Mouse (Mus musculus): Measurements from ENCODE around the gene Chrnb1. TPM values are rescaled to one million over a fixed set of nuclear protein-coding genes. Genes with fewer than 3 reads are reported as not detected.

Chrnb1 gene
- polyA plus RNA-seq (2015; fragmentation: Nextera tagmentation; extraction: Ambion mirVana), result 5.3 and 10.3 TPM in 2 replicates

DNA sequence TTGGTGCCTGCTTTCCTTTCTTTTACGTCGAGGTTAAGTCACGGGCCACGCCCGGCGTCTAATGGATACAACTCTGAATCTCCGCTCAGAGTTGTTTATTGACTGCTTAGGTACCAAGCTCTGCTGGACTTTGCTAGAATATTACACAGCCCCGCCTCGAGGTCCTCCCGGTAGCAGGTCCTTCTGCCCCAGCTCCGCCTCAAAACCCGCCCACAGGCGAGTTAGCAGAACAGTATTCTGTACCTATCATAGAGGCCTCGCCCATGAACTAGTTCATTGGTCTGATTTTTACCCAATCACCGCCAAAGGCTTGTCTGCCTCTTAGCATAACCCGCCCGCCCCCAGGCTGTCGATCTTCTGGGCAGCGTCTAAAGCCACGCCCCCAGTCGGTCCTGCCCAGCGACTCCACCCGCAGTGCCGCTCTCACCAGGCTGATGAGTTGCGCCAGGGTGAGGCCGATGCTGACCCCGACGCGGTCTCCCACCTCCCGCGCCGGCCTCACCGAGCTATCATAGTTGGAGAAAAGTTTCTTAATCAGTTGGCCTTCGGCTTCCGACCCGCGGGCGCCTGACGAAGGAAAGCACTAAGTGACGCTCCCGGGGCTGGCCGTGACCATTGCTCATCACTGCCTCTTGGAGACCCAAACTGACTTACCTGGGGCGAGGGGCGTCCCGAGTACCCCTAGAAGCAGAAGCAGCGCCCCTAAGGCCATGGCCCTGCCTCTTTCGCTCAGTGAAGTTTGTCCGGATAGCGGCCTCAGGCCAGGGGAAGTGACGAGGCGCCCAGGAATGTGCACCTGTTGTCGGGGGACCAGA, at the start of gene Chrnb1:
Chrnb1 (minus strand) TSS at position 776 of the 815 bp plus-strand sequence.
- ATAC-seq (ENCODE audit: insufficient read depth, low FRiP score), result peak; percentile 97
- H3K4me1 ChIP-seq (ENCODE audit: control insufficient read depth, insufficient read depth, low read length), result peaks cover 14% of the 10 kb centered on the region
- peak within 1 kb of the TSS; percentile 61 for H3K9ac ChIP-seq (ENCODE audit: low read length)
- H3K27me3 ChIP-seq (ENCODE audit: control insufficient read depth, insufficient read depth, low read length), result no peaks in the 10 kb centered on the region
- no peak within 1 kb of the TSS for H3K27ac ChIP-seq (ENCODE audit: low read length)
- H3K4me2 ChIP-seq (ENCODE audit: low read depth, low read length), result peak within 1 kb of the TSS; percentile 80
- peak within 1 kb of the TSS; percentile 52 for H3K4me3 ChIP-seq (replicated peaks; ENCODE audit: low read length)
- no peaks in the 10 kb centered on the region for H3K9me3 ChIP-seq (replicated peaks; ENCODE audit: control insufficient read depth, low read length)
- 2% methylated on average over 52 of the region's 52 CpGs for WGBS
- H3K36me3 ChIP-seq (ENCODE audit: control insufficient read depth, insufficient read depth, low read length), result no peaks in the 10 kb centered on the region

DNA sequence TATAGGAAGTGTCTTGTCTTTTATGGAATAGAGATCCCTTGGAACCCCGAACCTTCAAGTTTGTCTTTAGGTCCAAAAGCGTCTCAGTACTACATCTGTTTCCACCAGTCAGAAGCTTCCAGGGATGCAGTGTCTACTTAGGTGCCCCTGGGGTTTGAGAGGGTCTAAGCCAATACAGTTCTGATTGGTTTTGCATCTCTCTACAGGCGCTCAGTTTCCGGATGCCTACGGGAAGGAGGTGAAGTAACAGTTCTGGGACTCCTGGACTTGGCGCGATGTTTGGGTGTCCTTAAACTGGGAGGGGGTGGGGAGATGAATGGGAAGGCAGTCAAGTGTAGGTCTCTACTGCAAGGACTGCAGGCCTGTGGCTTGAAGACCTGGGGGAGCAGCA, 43.0 kb upstream of the Chrnb1 start:
- no peak for ATAC-seq (ENCODE audit: insufficient read depth, low FRiP score)
- peak overlapping the region; percentile 89 for H3K4me2 ChIP-seq (ENCODE audit: low read depth, low read length)
- no peaks in the 10 kb centered on the region for H3K9me3 ChIP-seq (replicated peaks; ENCODE audit: control insufficient read depth, low read length)
- no peaks in the 10 kb centered on the region for H3K27me3 ChIP-seq (ENCODE audit: control insufficient read depth, insufficient read depth, low read length)
- H3K4me3 ChIP-seq (replicated peaks; ENCODE audit: low read length), result peak overlapping the region; percentile 66
- no peaks in the 10 kb centered on the region for H3K36me3 ChIP-seq (ENCODE audit: control insufficient read depth, insufficient read depth, low read length)
- peak overlapping the region; percentile 82 for H3K9ac ChIP-seq (ENCODE audit: low read length)
- WGBS, result under 1% methylated on average over 7 of the region's 7 CpGs
- H3K27ac ChIP-seq (ENCODE audit: low read length), result peak overlapping the region; percentile 84
- H3K4me1 ChIP-seq (ENCODE audit: control insufficient read depth, insufficient read depth, low read length), result peaks cover 29% of the 10 kb centered on the region

DNA sequence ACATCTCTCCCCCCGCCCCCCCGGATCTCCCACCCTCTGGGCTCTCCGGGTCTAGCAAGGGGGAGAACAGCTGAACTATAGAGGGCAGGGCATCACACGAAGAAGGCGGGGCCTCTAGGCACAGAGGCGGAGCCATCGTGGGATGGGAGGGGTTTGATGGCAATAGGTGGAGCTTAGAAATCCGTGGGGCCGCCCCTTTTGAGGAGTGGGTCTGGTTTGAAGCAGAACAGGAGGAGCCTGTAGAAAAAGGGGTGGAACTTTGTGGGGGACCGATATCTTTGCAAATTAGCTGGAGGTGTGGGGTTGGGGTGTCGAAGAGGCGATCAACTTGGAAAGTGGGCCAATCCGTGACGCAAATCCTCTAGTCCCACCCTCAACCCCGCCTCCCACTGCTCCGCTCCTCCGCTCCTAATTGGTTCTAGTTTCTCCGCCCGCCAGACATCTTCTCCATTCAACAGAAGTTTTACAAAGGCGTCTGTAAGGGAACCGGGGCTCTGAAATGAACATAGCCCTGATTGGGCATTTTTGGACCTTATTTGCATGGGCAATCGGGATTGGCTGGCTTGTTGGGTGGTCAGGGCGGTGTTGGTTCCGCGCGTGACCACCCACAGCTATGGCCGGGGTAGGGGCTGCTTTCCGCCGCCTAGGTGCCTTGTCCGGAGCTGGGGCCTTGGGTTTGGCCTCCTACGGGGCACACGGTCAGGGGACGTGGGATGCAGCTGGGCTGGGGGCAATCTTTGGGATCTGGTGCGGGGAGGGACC, 42.4 kb upstream of the Chrnb1 start, which contains the start of gene Tmem256:
Tmem256 (plus strand) TSS at position 563 of the 762 bp plus-strand sequence.
- Histone ChIP-seq H3K36me3 (ENCODE audit: control insufficient read depth, insufficient read depth, low read length) (no peaks in the 10 kb centered on the region), H3K9ac (ENCODE audit: low read length) (peak within 1 kb of the TSS; percentile 86), H3K27ac (ENCODE audit: low read length) (peak within 1 kb of the TSS; percentile 84), H3K4me2 (ENCODE audit: low read depth, low read length) (peak within 1 kb of the TSS; percentile 89), H3K4me3 (replicated peaks; ENCODE audit: low read length) (peak within 1 kb of the TSS; percentile 66), H3K27me3 (ENCODE audit: control insufficient read depth, insufficient read depth, low read length) (no peaks in the 10 kb centered on the region), H3K4me1 (ENCODE audit: control insufficient read depth, insufficient read depth, low read length) (peaks cover 32% of the 10 kb centered on the region), H3K9me3 (replicated peaks; ENCODE audit: control insufficient read depth, low read length) (no peaks in the 10 kb centered on the region)
- peak; percentile 89 for ATAC-seq (ENCODE audit: insufficient read depth, low FRiP score)
- under 1% methylated on average over 34 of the region's 34 CpGs for WGBS

DNA sequence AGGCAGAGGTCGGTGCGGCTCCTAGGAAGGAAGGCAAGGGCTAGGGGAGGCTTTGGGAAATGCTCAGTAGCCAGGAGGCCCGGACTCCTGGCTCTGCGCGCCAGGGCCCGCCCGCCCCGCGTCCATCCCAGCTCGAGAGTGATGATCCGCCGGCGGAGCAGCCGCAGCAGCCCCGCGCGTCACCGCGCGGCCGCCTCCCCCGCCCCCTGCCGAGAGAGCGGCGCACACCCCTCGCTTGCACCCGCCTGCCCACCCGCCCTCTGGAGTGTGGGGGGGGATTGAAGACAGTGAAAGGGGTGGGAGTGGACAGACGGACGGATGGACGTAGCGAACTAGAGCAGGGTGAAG, 41.8 kb upstream of the Chrnb1 start, which contains the start of gene Nlgn2:
Nlgn2 (minus strand) TSS at position 181 of the 348 bp plus-strand sequence.
- H3K9ac ChIP-seq (ENCODE audit: low read length), result peak within 1 kb of the TSS; percentile 86
- no peaks in the 10 kb centered on the region for H3K9me3 ChIP-seq (replicated peaks; ENCODE audit: control insufficient read depth, low read length)
- peak within 1 kb of the TSS; percentile 89 for H3K4me2 ChIP-seq (ENCODE audit: low read depth, low read length)
- H3K4me1 ChIP-seq (ENCODE audit: control insufficient read depth, insufficient read depth, low read length), result peaks cover 32% of the 10 kb centered on the region
- WGBS, result under 1% methylated on average over 30 of the region's 32 CpGs
- no peaks in the 10 kb centered on the region for H3K27me3 ChIP-seq (ENCODE audit: control insufficient read depth, insufficient read depth, low read length)
- no peak; the same call in 1 of the 2 replicates for ATAC-seq (ENCODE audit: insufficient read depth, low FRiP score)
- H3K27ac ChIP-seq (ENCODE audit: low read length), result peak within 1 kb of the TSS; percentile 84
- H3K36me3 ChIP-seq (ENCODE audit: control insufficient read depth, insufficient read depth, low read length), result no peaks in the 10 kb centered on the region
- peak within 1 kb of the TSS; percentile 66 for H3K4me3 ChIP-seq (replicated peaks; ENCODE audit: low read length)

DNA sequence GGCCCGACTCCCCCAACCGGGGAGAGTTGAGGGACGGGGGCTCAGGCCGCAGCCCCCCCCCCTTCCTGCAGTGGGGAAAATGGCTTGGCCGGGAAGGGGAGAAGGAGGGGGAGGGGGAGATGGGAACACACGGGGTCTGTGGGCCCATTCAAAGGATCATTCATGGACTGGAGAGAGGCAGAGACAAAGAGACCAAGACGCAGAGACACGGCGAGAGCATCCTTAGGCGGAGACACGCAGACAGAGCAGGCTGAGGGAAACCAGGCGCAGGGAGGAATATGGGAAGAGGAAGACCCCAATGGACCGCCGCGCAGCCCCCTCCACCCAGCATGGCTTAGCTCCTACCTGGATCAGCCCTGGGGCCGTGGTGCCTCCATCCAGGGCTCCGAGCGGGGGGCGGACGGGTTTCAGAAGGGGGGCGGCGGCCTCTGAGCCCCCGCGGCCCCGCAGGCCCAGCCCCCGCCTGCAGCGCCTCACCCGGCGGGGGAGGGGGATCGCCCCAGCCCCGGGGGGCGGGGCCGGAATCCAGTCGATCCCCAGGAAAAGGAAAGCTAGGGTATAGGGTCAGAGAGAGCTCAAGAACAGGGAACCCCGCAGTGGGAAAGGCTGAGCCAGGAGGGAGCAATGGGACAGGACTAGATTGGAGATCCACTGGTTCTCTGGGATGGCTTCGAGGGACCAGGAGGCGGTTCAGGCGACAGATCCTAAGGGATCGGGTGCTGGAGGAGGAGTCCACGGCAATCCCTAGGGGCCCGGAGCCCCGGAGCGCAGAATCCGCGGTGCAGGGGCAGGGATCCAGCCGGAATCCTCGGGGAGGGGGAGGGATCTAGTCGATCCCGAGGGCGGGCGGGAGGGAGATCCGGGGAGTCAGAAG, 41.2 kb upstream of the Chrnb1 start:
- H3K9me3 ChIP-seq (replicated peaks; ENCODE audit: control insufficient read depth, low read length), result no peaks in the 10 kb centered on the region
- H3K4me3 ChIP-seq (replicated peaks; ENCODE audit: low read length), result peak overlapping the region; percentile 66
- H3K36me3 ChIP-seq (ENCODE audit: control insufficient read depth, insufficient read depth, low read length), result no peaks in the 10 kb centered on the region
- peak overlapping the region; percentile 89 for H3K4me2 ChIP-seq (ENCODE audit: low read depth, low read length)
- 1% methylated on average over 51 of the region's 52 CpGs for WGBS
- peak overlapping the region; percentile 83 for H3K27ac ChIP-seq (ENCODE audit: low read length)
- peaks cover 32% of the 10 kb centered on the region for H3K4me1 ChIP-seq (ENCODE audit: control insufficient read depth, insufficient read depth, low read length)
- no peak for ATAC-seq (ENCODE audit: insufficient read depth, low FRiP score)
- no peaks in the 10 kb centered on the region for H3K27me3 ChIP-seq (ENCODE audit: control insufficient read depth, insufficient read depth, low read length)
- H3K9ac ChIP-seq (ENCODE audit: low read length), result peak overlapping the region; percentile 86

DNA sequence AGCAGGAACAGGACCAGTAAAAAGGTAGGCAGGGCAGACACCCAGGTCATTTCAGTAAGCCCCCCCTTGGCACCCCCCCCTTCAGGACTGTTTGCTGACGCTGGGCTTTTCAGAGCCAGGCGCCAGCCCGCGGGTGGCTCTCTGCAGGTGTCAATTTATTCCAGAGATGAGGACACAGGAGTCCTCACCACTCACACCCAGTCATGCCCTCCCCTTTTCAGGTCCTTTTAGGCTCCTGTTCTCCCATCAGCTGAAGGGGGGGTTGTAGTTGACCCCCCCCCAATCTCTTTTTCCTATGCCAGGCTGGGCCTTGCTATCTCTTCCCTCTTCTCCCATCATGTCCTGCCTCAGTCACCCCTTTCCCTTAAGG, 40.2 kb upstream of the Chrnb1 start:
- peak overlapping the region; percentile 86; the same call in 1 of the 2 replicates for H3K9ac ChIP-seq (ENCODE audit: low read length)
- H3K36me3 ChIP-seq (ENCODE audit: control insufficient read depth, insufficient read depth, low read length), result no peaks in the 10 kb centered on the region
- H3K9me3 ChIP-seq (replicated peaks; ENCODE audit: control insufficient read depth, low read length), result no peaks in the 10 kb centered on the region
- H3K27me3 ChIP-seq (ENCODE audit: control insufficient read depth, insufficient read depth, low read length), result no peaks in the 10 kb centered on the region
- H3K4me1 ChIP-seq (ENCODE audit: control insufficient read depth, insufficient read depth, low read length), result peaks cover 32% of the 10 kb centered on the region
- no peak overlapping the region for H3K27ac ChIP-seq (ENCODE audit: low read length)
- no peak for ATAC-seq (ENCODE audit: insufficient read depth, low FRiP score)
- peak overlapping the region; percentile 89 for H3K4me2 ChIP-seq (ENCODE audit: low read depth, low read length)
- 15% methylated on average over 4 of the region's 4 CpGs for WGBS
- peak overlapping the region; percentile 66 for H3K4me3 ChIP-seq (replicated peaks; ENCODE audit: low read length)

DNA sequence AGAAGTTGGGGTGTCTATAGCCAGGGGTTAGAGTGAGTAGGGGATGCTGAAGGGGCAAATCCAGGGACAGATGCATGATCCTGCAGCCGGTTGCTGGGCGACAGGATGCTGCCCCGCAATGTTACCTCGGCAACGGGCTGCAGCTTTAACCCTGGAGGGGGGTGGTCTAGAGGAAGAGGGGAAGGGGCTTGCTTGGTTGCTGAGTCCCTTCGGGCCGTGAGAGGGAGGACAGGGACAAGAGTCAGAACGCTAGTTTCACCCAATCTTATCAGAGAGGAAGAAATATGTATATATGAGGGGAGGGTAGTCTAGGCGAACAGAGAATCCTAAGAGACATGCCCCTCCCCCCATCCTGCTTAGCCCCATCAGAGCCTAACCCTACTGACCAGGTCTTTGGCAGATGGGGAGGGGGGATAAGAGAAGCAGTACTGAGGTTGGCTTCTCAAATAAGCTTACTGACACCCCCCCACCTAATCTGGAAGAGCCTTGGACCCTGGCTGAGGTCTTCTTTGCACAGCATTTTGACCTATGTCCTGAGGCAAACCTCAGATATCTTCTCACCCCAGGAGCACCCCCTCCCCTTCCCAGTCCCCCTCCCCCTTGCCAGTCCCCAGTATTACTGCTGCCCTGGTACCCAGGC, 39.7 kb upstream of the Chrnb1 start:
- Histone ChIP-seq H3K4me2 (ENCODE audit: low read depth, low read length) (peak overlapping the region; percentile 89), H3K36me3 (ENCODE audit: control insufficient read depth, insufficient read depth, low read length) (no peaks in the 10 kb centered on the region), H3K27ac (ENCODE audit: low read length) (no peak overlapping the region), H3K27me3 (ENCODE audit: control insufficient read depth, insufficient read depth, low read length) (no peaks in the 10 kb centered on the region), H3K9ac (ENCODE audit: low read length) (peak overlapping the region; percentile 86), H3K4me3 (replicated peaks; ENCODE audit: low read length) (peak overlapping the region; percentile 66; the same call in 1 of the 2 replicates), H3K9me3 (replicated peaks; ENCODE audit: control insufficient read depth, low read length) (no peaks in the 10 kb centered on the region), H3K4me1 (ENCODE audit: control insufficient read depth, insufficient read depth, low read length) (peaks cover 32% of the 10 kb centered on the region)
- 26% methylated on average over 9 of the region's 9 CpGs for WGBS
- ATAC-seq (ENCODE audit: insufficient read depth, low FRiP score), result no peak

DNA sequence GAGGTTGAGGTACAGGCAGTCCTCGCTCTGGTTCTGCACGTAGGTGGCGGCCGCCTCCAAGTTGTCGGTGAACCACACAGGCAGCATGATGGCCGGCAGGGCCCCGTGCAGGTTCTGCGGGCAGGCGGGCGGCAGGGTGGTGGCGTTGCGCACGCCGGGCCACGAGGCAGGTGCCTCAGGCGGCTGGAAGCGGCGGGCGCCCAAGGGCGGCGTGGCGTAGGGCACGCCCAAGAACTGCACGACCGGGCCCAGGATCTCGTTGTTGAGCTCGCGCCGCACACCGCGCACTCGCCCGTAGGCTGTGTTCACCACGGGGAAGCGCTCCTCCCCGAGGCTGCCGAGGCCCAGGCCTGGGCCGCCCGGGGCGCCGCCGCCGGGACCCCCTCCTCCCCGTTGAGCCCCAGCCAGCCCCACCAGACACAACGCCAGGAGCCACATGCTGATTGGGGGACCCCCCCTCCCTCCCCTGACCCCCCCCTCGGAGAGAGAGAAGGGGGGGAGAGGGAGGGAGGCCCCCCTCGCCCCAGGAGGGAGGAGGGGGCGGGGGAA, 38.3 kb upstream of the Chrnb1 start:
- Histone ChIP-seq H3K4me1 (ENCODE audit: control insufficient read depth, insufficient read depth, low read length) (peaks cover 32% of the 10 kb centered on the region), H3K4me3 (replicated peaks; ENCODE audit: low read length) (peak overlapping the region; percentile 43), H3K9ac (ENCODE audit: low read length) (peak overlapping the region; percentile 77), H3K27ac (ENCODE audit: low read length) (no peak overlapping the region), H3K36me3 (ENCODE audit: control insufficient read depth, insufficient read depth, low read length) (no peaks in the 10 kb centered on the region), H3K27me3 (ENCODE audit: control insufficient read depth, insufficient read depth, low read length) (no peaks in the 10 kb centered on the region), H3K4me2 (ENCODE audit: low read depth, low read length) (peak overlapping the region; percentile 89), H3K9me3 (replicated peaks; ENCODE audit: control insufficient read depth, low read length) (no peaks in the 10 kb centered on the region)
- no peak for ATAC-seq (ENCODE audit: insufficient read depth, low FRiP score)
- 9% methylated on average over 43 of the region's 48 CpGs for WGBS
